Mouse (Mus musculus) spleen, postnatal 4 days (tissue): ENCODE results near the gene Tanc1.

Experiments
- DNase-seq, 2 experiments: peaks; one replicate each; pipeline ENCODE4 v3.0.0; 2022; ENCODE audit warnings: low spot score in 2 of 2

Tanc1 gene

GRCm38 (mm10) chr2:59793337-59793736, 181.5 kb downstream of the Tanc1 start:
- no peak for DNase-seq

- no peak for DNase-seq
Measured at GRCm38 (mm10) chr2:59794838-59795237, 183.0 kb downstream of the Tanc1 start.

GRCm38 (mm10) chr2:59798934-59799532, 187.2 kb downstream of the Tanc1 start:
- DNase-seq: no peak

- no peak for DNase-seq
Measured at GRCm38 (mm10) chr2:59799572-59799971, 187.7 kb downstream of the Tanc1 start.

DNA sequence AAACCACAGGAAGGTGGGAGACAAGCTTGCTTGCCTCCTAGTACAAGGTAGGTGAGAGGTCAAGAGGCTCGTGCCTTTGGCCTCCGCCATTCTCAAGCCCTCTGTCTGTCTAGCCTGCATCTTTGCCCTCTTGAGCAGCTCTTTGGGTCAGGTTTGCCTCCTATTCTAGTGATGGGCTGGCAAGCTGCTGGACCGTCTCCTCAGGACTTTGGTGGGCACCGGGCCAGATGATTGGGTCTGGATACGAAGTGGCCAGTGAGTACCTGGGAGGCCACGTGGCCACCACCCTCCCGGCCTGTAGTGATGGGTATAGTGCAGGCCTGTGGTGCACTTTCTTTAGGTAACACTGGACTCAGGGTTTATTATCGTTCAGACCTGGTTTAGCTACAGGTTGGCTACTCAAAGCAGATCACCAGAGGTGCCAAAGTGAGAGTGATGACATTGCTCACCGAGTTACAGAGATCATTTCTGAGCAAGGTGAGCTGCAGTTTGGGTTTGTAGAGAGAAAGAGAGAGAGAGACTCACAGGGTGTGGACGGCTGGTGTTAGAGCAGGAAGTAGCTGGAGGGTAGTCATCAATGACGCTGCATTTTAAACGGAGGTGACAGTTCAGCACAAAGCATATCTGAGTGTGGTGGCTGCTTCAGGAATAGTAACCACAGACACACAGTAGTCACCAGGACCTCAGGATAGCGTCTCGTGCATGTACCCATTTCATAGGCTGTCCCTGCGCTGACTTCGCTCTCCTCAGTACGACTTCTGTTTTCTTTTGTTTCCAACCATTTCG, 188.8 kb downstream of the Tanc1 start:
- DNase-seq: no peak

DNA sequence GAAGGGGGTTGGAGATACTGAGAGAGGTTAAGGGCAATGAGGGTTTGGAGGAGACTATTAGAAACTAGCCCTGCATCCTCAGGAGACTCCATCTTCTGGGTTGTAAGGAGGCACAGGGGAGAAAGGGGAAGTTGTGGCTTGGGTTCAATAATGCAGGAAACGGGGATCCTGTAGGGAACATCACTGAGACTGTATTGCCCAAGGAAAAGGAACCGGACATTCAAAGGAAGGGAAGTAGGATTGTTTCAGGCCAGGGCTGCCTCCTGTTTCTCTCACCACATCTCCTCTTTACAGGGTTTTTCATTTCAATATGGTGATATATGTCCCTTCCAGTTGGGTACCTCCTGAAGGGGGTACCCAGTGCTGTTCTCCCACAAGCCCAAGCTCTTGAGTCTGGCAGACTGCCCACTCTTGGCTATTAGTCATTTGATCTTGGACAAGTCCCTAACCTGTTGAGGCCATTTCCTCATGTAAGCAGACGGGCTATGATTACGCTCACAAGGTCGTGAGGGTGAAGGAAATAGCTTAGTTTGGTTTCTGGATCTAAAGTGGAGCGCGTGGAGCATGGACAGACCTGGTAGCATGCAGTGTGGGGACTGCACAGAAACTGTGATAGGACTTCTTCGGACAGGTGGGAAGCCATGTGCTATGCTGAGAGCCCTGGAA, 191.0 kb downstream of the Tanc1 start:
- DNase-seq: no peak

DNA sequence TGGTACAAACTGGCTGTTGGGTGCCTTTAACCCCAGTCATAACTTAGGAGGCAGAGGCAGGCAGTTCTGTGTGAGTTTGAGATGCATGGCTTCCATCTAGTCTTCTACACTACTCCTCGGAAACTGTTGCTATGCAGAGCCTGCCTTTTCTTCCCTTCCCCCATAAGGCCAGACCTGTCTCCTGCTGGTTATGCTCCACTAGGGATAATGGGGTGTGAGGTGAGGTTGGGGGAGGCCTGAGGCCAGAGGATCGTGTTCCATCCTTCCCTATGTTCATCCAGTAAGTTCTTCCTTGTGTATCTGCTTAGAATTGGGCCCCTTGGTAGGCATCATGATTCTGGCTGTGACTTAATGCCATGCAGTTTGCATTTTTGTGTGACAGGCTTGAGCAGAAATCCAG, 193.8 kb downstream of the Tanc1 start:
- DNase-seq: no peak

DNA sequence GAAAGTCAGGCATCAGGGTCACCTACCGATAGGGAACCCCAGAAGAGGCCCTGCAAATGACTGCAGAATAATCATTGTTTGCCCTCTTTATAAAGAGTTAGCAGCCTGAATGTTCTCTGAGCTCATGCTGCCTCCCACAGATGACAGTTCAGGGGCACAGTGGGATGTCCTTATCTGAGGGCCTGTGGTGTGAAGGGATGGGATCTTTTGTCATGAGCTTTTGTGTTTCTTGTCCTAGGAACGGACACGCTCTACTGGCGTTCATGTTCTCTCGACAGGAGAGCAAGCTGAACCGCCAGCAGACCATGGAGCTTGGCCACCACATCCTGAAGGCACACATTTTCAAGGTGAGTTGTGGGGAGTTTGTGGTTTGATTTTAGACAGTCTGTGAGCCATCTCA, 194.2 kb downstream of the Tanc1 start:
- DNase-seq: no peak

GRCm38 (mm10) chr2:59808608-59809007, 196.8 kb downstream of the Tanc1 start:
- DNase-seq: no peak

DNA sequence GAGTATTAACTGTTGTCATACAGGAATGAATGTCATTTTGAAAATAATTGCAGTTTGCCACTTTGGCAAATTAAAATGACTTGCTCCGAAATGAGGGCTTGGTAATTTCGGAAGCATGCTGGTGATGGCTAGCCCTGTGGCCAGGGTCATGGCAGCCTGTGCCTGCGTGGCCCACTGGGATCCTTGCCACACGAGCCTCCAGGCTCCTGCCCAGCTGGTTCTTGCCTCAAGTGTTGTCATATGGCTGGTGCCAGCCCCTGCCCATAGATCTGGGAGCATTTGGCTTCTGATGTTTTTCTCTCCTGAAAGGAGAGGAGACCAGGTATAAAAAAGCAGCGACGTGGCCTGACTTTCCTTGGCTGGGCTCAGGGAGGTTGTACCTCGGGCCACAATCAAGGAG, 198.2 kb downstream of the Tanc1 start:
- no peak for DNase-seq

GRCm38 (mm10) chr2:59811247-59811646, 199.4 kb downstream of the Tanc1 start:
- DNase-seq: no peak

GRCm38 (mm10) chr2:59812641-59813040, 200.8 kb downstream of the Tanc1 start:
- no peak for DNase-seq

DNA sequence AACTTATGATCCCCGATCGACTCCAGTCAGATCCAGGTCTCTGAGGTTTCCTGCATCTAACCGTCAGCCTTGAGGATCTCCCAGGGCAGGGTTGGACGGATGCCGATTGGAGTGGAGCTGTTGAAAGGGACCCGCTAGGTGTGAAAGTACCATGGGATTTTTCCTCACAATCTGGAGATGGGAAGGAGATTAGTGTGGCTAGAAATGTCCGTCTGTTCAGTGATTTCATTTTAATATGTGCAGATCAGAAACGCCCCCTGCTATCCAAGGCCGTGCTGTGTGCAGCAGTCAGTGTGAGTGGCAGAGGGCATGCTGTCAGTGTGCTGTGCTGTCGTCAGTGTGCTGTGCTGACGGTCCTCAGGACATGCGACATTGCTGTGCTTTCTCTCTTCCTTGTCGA, 201.6 kb downstream of the Tanc1 start:
- no peak for DNase-seq

GRCm38 (mm10) chr2:59814997-59815396, 203.2 kb downstream of the Tanc1 start:
- DNase-seq: no peak

- DNase-seq: no peak
Measured at GRCm38 (mm10) chr2:59818663-59819062, 206.8 kb downstream of the Tanc1 start.

GRCm38 (mm10) chr2:59819415-59819814, 207.6 kb downstream of the Tanc1 start:
- DNase-seq: no peak

DNA sequence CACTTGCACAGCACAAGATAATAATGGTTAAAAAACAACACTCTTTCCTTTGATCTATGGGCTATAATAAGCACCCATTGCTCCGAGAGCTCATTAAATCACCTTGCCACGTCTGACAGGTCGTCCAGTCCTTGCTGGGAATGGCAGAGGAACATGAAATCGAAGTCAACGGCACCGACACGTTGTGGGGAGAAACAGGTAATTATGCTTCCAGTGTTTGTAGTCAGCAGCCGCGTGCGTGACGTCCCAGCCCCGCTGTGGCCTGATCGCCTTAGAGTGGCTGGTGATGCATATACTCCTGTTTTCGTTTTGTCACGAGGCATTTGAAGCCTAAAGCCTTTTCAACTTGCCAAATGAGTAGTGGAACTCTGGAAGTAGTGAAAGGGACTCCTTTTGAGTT, 208.2 kb downstream of the Tanc1 start:
- no peak for DNase-seq

GRCm38 (mm10) chr2:59821044-59821443, 209.2 kb downstream of the Tanc1 start:
- DNase-seq: no peak

- no peak for DNase-seq
Measured at GRCm38 (mm10) chr2:59824289-59824688, 212.4 kb downstream of the Tanc1 start.

- no peak for DNase-seq
Measured at GRCm38 (mm10) chr2:59825380-59825779, 213.5 kb downstream of the Tanc1 start.

DNA sequence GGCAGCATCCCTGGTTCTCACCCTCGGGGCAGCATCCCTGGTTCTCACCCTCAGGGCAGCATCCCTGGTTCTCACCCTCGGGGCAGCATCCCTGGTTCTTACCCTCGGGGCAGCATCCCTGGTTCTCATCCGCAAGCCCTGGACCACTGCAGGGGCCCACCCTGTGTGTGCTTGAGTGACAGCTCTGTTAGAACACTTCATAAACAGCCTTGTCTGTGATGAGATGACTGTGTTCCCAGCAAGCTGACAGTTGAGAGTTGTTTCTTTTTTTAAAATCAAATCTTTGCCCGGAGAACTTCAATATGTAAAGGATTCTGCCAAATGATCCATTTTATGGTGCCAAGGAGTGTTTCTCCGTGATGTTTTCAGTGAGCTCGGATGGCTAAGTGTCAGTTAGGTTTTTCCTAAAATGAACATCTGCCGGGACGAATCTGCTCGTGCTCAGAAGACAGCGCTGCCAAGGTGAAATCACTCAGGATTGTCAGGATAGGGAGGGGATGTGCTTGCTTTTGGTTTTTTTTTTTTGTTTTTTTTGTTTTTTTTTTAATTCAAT, 216.3 kb downstream of the Tanc1 start:
- no peak for DNase-seq

- no peak for DNase-seq
Measured at GRCm38 (mm10) chr2:59828777-59829508, 217.1 kb downstream of the Tanc1 start.
